Mouse (Mus musculus) CD4-positive, CD25-positive, alpha-beta regulatory T cell, adult 4 months (primary cell): Measurements from ENCODE around the gene Lca5. TPM values are rescaled to one million over a fixed set of nuclear protein-coding genes. Genes with fewer than 3 reads are reported as not detected.

ENCODE experiments used
- polyA plus RNA-seq, 2 experiments: library from polyadenylated mRNA; unstranded; fragments of 100-300 nt; shearing (Covaris generic); gene quantifications; one replicate each; pipeline ENCODE4 v1.2.1; 2017

Gene Lca5
- polyA plus RNA-seq, 2 experiments from 2014 or later, result 9.8 to 11.6 TPM

Other genes starting within 250 kb of the Lca5 start
- gene Sh3bgrl2, start 107.2 kb upstream of the Lca5 start, polyA plus RNA-seq, result 10 to 100 TPM; 20.8 to 22.4 TPM